Mouse (Mus musculus) layer of hippocampus, adult 9-10 months (tissue): ENCODE measurements around the gene Uqcrc1.

Experiments used
- DNase-seq: peaks from one replicate; pipeline ENCODE4 v3.0.0; 2022; ENCODE audit warnings: low spot score

Uqcrc1 gene

GRCm38 (mm10) chr9:108985710-108986109 is 49.3 kb downstream of the Uqcrc1 start, which contains the start of gene Ucn2:
TSS of gene Ucn2 (plus strand) at chr9:108986010.
- DNase-seq: no peak

- DNase-seq: no peak
Observed at GRCm38 (mm10) chr9:108987704-108988350, 51.4 kb downstream of the Uqcrc1 start.

- no peak for DNase-seq
Observed at GRCm38 (mm10) chr9:108989802-108990461, 53.5 kb downstream of the Uqcrc1 start.

GRCm38 (mm10) chr9:108990462-108990820 is 54.0 kb downstream of the Uqcrc1 start:
- DNase-seq: no peak

GRCm38 (mm10) chr9:108991428-108992084 is 55.1 kb downstream of the Uqcrc1 start, which contains the start of gene Pfkfb4:
TSS of gene Pfkfb4 (plus strand) at chr9:108991778.
- peak; percentile 97 for DNase-seq

- DNase-seq: no peak
Observed at GRCm38 (mm10) chr9:108992085-108992469, 55.6 kb downstream of the Uqcrc1 start.

GRCm38 (mm10) chr9:108992620-108993361 is 56.4 kb downstream of the Uqcrc1 start:
- no peak for DNase-seq

GRCm38 (mm10) chr9:108996411-108996810 is 60.0 kb downstream of the Uqcrc1 start:
- no peak for DNase-seq

GRCm38 (mm10) chr9:108998287-108999166 is 62.1 kb downstream of the Uqcrc1 start:
- no peak for DNase-seq

GRCm38 (mm10) chr9:108999167-108999526 is 62.7 kb downstream of the Uqcrc1 start:
- DNase-seq: no peak
